8 mouse cellular contexts compared by ENCODE assay signal in genomic region chr4:152165036-152165931, GRCm38 (mm10). TPM values are rescaled to one million over a fixed set of nuclear protein-coding genes. Genes with fewer than 3 reads are reported as not detected.
DNase-seq lines count a peak whose midpoint lies in the region; ATAC-seq and TF ChIP-seq lines count a peak whose summit lies in the region.

No protein-coding gene starts in this region.

- DNase-seq in midbrain, embryonic 11.5 days (ENCODE audit: low spot score, missing footprints) = peak; percentile 97
- peak; percentile 84 for DNase-seq in adrenal gland, postnatal 14 days
- DNase-seq in lung, adult 18-20 months = peak; percentile 75 to 78
- DNase-seq in right cerebral cortex, postnatal 25 days = peak; percentile 49
- no peak for DNase-seq in adipocyte (ENCODE audit: low spot score)

- 0 out of 2 replicates have a peak, but pooled peaks have one; percentile 19 for ATAC-seq in midbrain, embryonic 11.5 days (ENCODE audit: low FRiP score)
- ATAC-seq in midbrain, embryonic 16.5 days = no peak
- ATAC-seq in embryonic facial prominence, embryonic 15.5 days (ENCODE audit: insufficient number of reproducible peaks, low FRiP score, low TSS enrichment, low read depth) = no peak
- ATAC-seq in intestine, postnatal 0 days = no peak

- H3K9ac ChIP-seq in midbrain, embryonic 11.5 days (ENCODE audit: low read length) = no peak overlapping the region
- H3K9ac ChIP-seq in midbrain, embryonic 16.5 days (ENCODE audit: low read depth, low read length) = no peak overlapping the region
- no peak overlapping the region for H3K9ac ChIP-seq in embryonic facial prominence, embryonic 15.5 days
- no peak overlapping the region for H3K9ac ChIP-seq in intestine, postnatal 0 days (ENCODE audit: low read depth, low read length)

- no peaks in the 10 kb centered on the region for H3K9me3 ChIP-seq in midbrain, embryonic 11.5 days (ENCODE audit: control insufficient read depth, low read length)
- H3K9me3 ChIP-seq in midbrain, embryonic 16.5 days (replicated peaks; ENCODE audit: control insufficient read depth, low read length, poor library complexity, severe bottlenecking) = no peaks in the 10 kb centered on the region
- H3K9me3 ChIP-seq in embryonic facial prominence, embryonic 15.5 days (replicated peaks) = no peaks in the 10 kb centered on the region
- no peaks in the 10 kb centered on the region for H3K9me3 ChIP-seq in intestine, postnatal 0 days (ENCODE audit: control insufficient read depth)

- TF ChIP-seq CTCF in intestine, postnatal 0 days (IDR thresholded peaks at IDR 0.05; ENCODE audit: low read depth) = peak; percentile 98

- no peak overlapping the region for H3K4me3 ChIP-seq in midbrain, embryonic 11.5 days (ENCODE audit: low read depth, low read length)
- H3K4me3 ChIP-seq in midbrain, embryonic 16.5 days (ENCODE audit: low read depth, low read length) = no peak overlapping the region
- no peak overlapping the region for H3K4me3 ChIP-seq in embryonic facial prominence, embryonic 15.5 days (replicated peaks)
- H3K4me3 ChIP-seq in intestine, postnatal 0 days (ENCODE audit: low read depth, low read length) = no peak overlapping the region

- H3K36me3 ChIP-seq in midbrain, embryonic 11.5 days (ENCODE audit: control insufficient read depth, insufficient read depth, low read length) = no peaks in the 10 kb centered on the region
- no peaks in the 10 kb centered on the region for H3K36me3 ChIP-seq in midbrain, embryonic 16.5 days (ENCODE audit: control insufficient read depth, insufficient read depth, low read length)
- H3K36me3 ChIP-seq in embryonic facial prominence, embryonic 15.5 days = no peaks in the 10 kb centered on the region
- no peaks in the 10 kb centered on the region for H3K36me3 ChIP-seq in intestine, postnatal 0 days (ENCODE audit: control insufficient read depth, insufficient read depth)

- 27% methylated on average over 22 of the region's 22 CpGs for WGBS in midbrain, embryonic 11.5 days
- WGBS in midbrain, embryonic 16.5 days = 23% methylated on average over 22 of the region's 22 CpGs
- WGBS in embryonic facial prominence, embryonic 15.5 days = 14% methylated on average over 22 of the region's 22 CpGs
- 18% methylated on average over 22 of the region's 22 CpGs for whole genome bisulfite sequencing in intestine, postnatal 0 days

- no peaks in the 10 kb centered on the region for H3K4me1 ChIP-seq in midbrain, embryonic 11.5 days (ENCODE audit: control insufficient read depth, insufficient read depth, low read length)
- no peaks in the 10 kb centered on the region for H3K4me1 ChIP-seq in midbrain, embryonic 16.5 days (ENCODE audit: control insufficient read depth, insufficient read depth, low read length)
- H3K4me1 ChIP-seq in embryonic facial prominence, embryonic 15.5 days = peaks cover 13% of the 10 kb centered on the region
- peaks cover 6% of the 10 kb centered on the region for H3K4me1 ChIP-seq in intestine, postnatal 0 days (replicated peaks; ENCODE audit: control insufficient read depth, insufficient read depth, low read length)

- no peak overlapping the region for H3K27ac ChIP-seq in midbrain, embryonic 11.5 days (ENCODE audit: low read depth, low read length)
- no peak overlapping the region for H3K27ac ChIP-seq in midbrain, embryonic 16.5 days (ENCODE audit: low read length)
- 0 out of 2 replicates have a peak overlapping the region, but pooled peaks have one; percentile 53 for H3K27ac ChIP-seq in embryonic facial prominence, embryonic 15.5 days (replicated peaks)
- H3K27ac ChIP-seq in intestine, postnatal 0 days (ENCODE audit: low read depth, low read length) = no peak overlapping the region

- H3K4me2 ChIP-seq in midbrain, embryonic 11.5 days = no peak overlapping the region
- no peak overlapping the region for H3K4me2 ChIP-seq in midbrain, embryonic 16.5 days (ENCODE audit: low read length)
- peak overlapping the region; percentile 27 for H3K4me2 ChIP-seq in embryonic facial prominence, embryonic 15.5 days (replicated peaks)
- H3K4me2 ChIP-seq in intestine, postnatal 0 days (replicated peaks; ENCODE audit: low read depth) = peak overlapping the region; percentile 48

- peaks cover 18% of the 10 kb centered on the region for H3K27me3 ChIP-seq in midbrain, embryonic 11.5 days (ENCODE audit: control insufficient read depth, insufficient read depth, low read length)
- peaks cover 24% of the 10 kb centered on the region for H3K27me3 ChIP-seq in midbrain, embryonic 16.5 days (ENCODE audit: control insufficient read depth, insufficient read depth, low read depth, low read length)
- H3K27me3 ChIP-seq in embryonic facial prominence, embryonic 15.5 days = peaks cover 36% of the 10 kb centered on the region
- H3K27me3 ChIP-seq in intestine, postnatal 0 days (replicated peaks; ENCODE audit: control insufficient read depth, insufficient read depth, low read length) = no peaks in the 10 kb centered on the region

RNA-seq across cellular contexts. Expression of gene Hes2, which starts 6.6 kb away (rescaled TPM):
- 1.0 and 1.4 TPM in 2 replicates for polyA plus RNA-seq in midbrain, embryonic 11.5 days (2014; fragmentation: Nextera tagmentation; extraction: Ambion mirVana)
- polyA plus RNA-seq in midbrain, embryonic 16.5 days (2015; fragmentation: Nextera tagmentation; extraction: Ambion mirVana) = not detected in 2 replicates
- total RNA-seq in adrenal gland, postnatal 14 days (2021) = not detected in 2 replicates
- polyA plus RNA-seq in embryonic facial prominence, embryonic 15.5 days (2015; fragmentation: Nextera tagmentation; extraction: Ambion mirVana) = 1.6 and 1.9 TPM in 2 replicates
- polyA plus RNA-seq in intestine, postnatal 0 days (2015; fragmentation: Nextera tagmentation; extraction: Ambion mirVana) = 8.6 and 11.2 TPM in 2 replicates

RNA-seq across cellular contexts. Expression of gene Acot7, which starts 12.7 kb away (rescaled TPM):
- polyA plus RNA-seq in midbrain, embryonic 11.5 days (2014; fragmentation: Nextera tagmentation; extraction: Ambion mirVana) = 92.5 and 93.5 TPM in 2 replicates
- polyA plus RNA-seq in midbrain, embryonic 16.5 days (2015; fragmentation: Nextera tagmentation; extraction: Ambion mirVana) = 437 and 480 TPM in 2 replicates
- total RNA-seq in adrenal gland, postnatal 14 days (2021) = 32.2 and 34.2 TPM in 2 replicates
- 65.5 and 77.0 TPM in 2 replicates for polyA plus RNA-seq in embryonic facial prominence, embryonic 15.5 days (2015; fragmentation: Nextera tagmentation; extraction: Ambion mirVana)
- 24.1 and 28.7 TPM in 2 replicates for polyA plus RNA-seq in intestine, postnatal 0 days (2015; fragmentation: Nextera tagmentation; extraction: Ambion mirVana)

RNA-seq across cellular contexts. Expression of gene Espn, which starts 13.1 kb away (rescaled TPM):
- 0.33 and 0.61 TPM in 2 replicates for polyA plus RNA-seq in midbrain, embryonic 11.5 days (2014; fragmentation: Nextera tagmentation; extraction: Ambion mirVana)
- 0.14 and 0.25 TPM in 2 replicates for polyA plus RNA-seq in midbrain, embryonic 16.5 days (2015; fragmentation: Nextera tagmentation; extraction: Ambion mirVana)
- total RNA-seq in adrenal gland, postnatal 14 days (2021) = 0.71 and 0.96 TPM in 2 replicates
- 7.5 TPM in 2 replicates for polyA plus RNA-seq in embryonic facial prominence, embryonic 15.5 days (2015; fragmentation: Nextera tagmentation; extraction: Ambion mirVana)
- 260 and 264 TPM in 2 replicates for polyA plus RNA-seq in intestine, postnatal 0 days (2015; fragmentation: Nextera tagmentation; extraction: Ambion mirVana)

RNA-seq across cellular contexts. Expression of gene Tnfrsf25, which starts 49.5 kb away (rescaled TPM):
- 0.28 and 0.31 TPM in 2 replicates for polyA plus RNA-seq in midbrain, embryonic 11.5 days (2014; fragmentation: Nextera tagmentation; extraction: Ambion mirVana)
- polyA plus RNA-seq in midbrain, embryonic 16.5 days (2015; fragmentation: Nextera tagmentation; extraction: Ambion mirVana) = 0.37 and 0.83 TPM in 2 replicates
- total RNA-seq in adrenal gland, postnatal 14 days (2021) = 2.9 and 4.8 TPM in 2 replicates
- 1.5 and 2.0 TPM in 2 replicates for polyA plus RNA-seq in embryonic facial prominence, embryonic 15.5 days (2015; fragmentation: Nextera tagmentation; extraction: Ambion mirVana)
- 0.82 and 1.2 TPM in 2 replicates for polyA plus RNA-seq in intestine, postnatal 0 days (2015; fragmentation: Nextera tagmentation; extraction: Ambion mirVana)

Comparison
In these comparisons a context has a peak if more than half of its experiments do, and no peak if none do; other contexts are left out.
1. H3K4me2 ChIP-seq: peak in embryonic facial prominence, embryonic 15.5 days (single experiment) and intestine, postnatal 0 days (single experiment); none in midbrain, embryonic 11.5 days (single experiment) and midbrain, embryonic 16.5 days (single experiment).
2. RNA of gene Espn, which starts 13.1 kb away (polyA plus RNA-seq): 260 to 264 TPM in intestine, postnatal 0 days; 7.5 TPM in embryonic facial prominence, embryonic 15.5 days, 0.33 to 0.61 TPM in midbrain, embryonic 11.5 days and 0.14 to 0.25 TPM in midbrain, embryonic 16.5 days; every median in the first group is over 10 times any median in the second.